Mouse (Mus musculus) neutrophil, adult 59 days (primary cell): ENCODE results near the gene 5031439G07Rik. TPM values are rescaled to one million over a fixed set of nuclear protein-coding genes. Genes with fewer than 3 reads are reported as not detected.

Source experiments
- total RNA-seq, 2 experiments: library from RNA; stranded (reverse); gene quantifications; 1 replicate in 1 of 2; 2 replicates in 1 of 2; pipeline ENCODE4 v1.2.4; 2023

Gene 5031439G07Rik
- 10 to 100 TPM; 78.0 to 95.9 TPM for total RNA-seq

DNA sequence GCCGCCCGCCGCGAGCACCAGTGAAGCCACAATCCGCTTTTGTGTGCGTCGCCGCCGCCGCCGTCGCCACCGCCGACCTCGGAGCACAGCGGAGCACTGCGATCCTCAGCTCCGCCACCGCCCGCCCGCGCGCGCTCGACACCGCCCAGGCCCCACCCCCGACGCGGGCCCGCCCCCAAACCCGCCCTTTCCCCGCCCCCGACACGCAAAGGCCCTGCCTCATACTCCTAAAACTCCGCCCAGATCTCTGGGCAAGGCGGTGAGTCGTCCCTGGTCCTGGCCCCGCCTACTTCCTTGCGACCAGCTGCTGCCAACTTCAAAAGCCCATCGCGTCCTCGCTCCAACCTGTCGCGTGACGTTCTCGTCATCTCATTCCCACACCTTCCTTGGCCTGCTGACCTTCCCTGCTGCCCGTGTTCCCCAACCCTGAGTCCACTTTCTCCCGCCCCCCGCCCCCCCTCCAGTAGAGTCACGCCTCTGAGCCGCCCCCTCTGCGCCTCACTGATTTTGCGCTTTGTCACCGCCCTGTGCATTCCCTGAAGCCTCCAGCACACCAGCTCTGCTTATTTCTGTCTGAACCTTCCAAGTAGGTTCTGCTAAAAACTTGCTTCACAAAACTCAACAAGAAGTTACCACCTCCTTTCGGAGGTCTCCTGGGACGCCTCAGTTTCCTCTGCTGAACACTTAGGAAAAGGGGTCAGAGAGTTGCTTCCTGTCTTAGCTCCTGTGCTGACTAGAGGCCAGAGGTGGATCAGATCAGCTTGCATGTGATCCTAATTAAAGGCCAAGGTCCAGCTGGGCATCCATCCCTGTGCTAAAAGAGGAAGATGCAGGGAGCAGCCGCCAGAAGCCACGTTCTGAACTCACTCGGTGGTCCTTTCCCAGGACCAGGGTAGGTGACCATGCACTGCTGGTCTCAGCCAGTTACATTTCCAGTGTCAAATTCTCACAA, at the start of gene 5031439G07Rik:
TSS of gene 5031439G07Rik (minus strand) at position 678 of the 952 bp plus-strand sequence.

DNA sequence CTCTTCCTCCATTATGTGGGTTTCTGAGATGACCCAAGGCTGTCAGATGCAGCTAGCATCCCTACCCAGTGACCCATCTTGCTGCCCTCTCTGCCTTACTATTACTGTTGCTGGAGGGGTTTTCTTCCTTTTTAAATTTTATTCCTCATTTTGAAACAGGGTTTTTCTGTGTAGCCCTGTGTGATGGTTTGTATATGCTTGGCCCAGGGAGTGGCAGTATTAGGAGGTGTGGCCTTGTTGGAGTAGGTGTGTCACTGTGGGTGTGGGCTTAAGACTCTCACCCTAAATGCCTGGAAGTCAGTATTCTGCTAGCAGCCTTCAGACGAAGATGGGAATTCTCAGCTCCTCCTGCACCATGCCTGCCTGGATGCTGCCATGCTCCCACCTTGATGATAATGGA, 40.3 kb upstream of the 5031439G07Rik start, which contains the start of gene Fam118a:
TSS of gene Fam118a (plus strand) at position 301 of the 400 bp plus-strand sequence.

DNA sequence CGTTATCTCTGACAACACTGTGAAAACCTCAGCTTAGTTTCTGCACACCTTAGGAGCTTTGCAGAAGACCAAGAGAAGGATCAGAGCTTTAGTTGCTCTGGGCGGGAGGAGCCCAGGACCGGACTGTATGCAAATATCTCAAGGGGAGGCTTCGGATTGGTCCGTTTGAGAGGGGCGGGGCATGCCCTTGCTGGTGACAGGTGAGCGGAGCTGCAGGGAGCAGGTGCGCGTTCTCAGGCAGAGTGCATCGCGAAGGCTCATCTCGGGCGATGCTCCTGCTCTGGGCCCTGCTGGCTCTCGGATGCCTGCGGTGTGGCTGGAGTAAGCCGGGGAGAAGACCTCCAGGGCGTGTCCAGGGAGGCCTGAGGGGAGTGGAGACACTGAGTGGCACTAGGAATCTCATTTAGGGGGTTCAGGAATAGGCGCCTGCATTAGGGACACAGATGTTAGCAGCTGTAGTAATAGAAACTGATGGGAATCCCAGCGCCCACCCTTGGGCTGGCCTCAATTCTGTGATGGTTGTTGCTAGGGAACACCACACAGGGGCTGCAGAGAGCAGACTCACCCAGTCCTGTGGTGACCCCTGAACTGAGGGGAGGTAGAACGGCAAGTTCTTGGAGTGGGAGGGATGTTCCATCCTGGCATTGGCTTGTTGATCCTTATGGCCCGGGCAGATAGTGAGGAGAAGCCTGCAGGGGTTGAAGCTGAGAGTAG, 28.8 kb upstream of the 5031439G07Rik start, which contains the start of gene Upk3a:
TSS of gene Upk3a (plus strand) at position 191 of the 714 bp plus-strand sequence.

DNA sequence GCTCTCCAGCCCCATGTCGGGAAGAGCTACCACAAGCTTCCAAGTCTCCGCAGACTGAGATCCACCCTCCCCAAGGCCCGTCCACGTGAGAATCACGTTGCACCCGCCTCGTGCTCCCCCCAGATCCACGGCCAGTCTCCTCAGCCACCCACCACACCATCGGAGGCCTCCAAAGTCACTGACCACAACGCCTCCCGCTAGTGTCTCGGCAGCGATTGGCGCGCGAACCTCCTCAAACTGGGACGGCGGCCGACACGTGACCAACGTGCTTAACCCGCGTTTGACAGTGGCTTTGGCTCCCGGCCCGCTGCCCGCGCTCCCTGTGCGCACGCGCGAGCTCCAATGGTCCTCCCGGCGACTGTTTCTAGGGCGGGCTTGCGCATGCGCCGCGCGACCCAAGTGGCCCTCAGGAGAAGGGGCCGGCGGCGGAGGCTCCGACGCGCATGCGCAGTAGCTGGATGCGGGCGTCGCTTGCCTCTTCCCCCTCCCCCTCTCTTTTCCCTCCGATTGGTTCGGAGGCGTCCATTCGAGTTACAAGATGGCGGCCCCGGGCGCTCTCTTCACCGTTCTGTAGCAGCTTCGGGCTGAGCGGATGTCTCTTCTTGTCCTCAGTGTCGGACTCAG, 65.4 kb downstream of the 5031439G07Rik start, which contains the start of gene Nup50:
TSS of gene Nup50 (plus strand) at position 528 of the 624 bp plus-strand sequence.

DNA sequence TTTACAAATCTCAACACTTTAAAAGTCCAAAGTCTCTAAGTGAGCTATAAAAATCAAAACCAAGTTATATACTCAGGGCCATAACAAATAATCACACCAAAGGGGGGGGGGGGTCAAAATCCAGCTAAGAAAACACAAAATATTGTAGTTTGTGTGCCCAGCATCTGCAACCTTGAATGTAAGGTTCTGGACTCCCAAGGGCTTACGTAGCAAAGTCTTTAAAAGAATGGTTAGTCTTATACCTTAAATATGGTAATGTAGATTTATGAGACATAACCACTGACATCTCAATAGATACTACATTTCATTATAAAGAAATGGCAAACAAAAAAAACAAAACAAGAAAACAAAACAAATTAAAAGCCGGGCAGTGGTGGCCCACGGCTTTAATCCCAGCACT, 68.4 kb downstream of the 5031439G07Rik start, which contains the start of gene Gm29666:
TSS of gene Gm29666 (minus strand) at position 101 of the 400 bp plus-strand sequence.

Other genes with a start within 250 kb of the 5031439G07Rik start
- gene Phf21b, start 132.5 kb downstream of the 5031439G07Rik start, total RNA-seq, result 1 to 10 TPM; 1.0 to 1.1 TPM
- under 1 TPM; 0.20 TPM for gene Gm29666, start 68.5 kb downstream of the 5031439G07Rik start, total RNA-seq
- gene Nup50, start 65.1 kb downstream of the 5031439G07Rik start, total RNA-seq, result 10 to 100 TPM; 41.0 to 43.4 TPM
- not detected for gene Upk3a, start 28.6 kb upstream of the 5031439G07Rik start, total RNA-seq
- gene Fam118a, start 40.4 kb upstream of the 5031439G07Rik start, total RNA-seq, result 1 to 10 TPM; 7.2 to 9.3 TPM
- not detected for gene Smc1b, start 143.4 kb upstream of the 5031439G07Rik start, total RNA-seq
- gene Ribc2, start 143.5 kb upstream of the 5031439G07Rik start, total RNA-seq, result not detected
- gene Fbln1, start 217.4 kb upstream of the 5031439G07Rik start, total RNA-seq, result 1 to 10 TPM; 2.7 to 4.2 TPM